Mouse (Mus musculus) ZHBTc4 (cell line): ENCODE measurements around the gene Blnk.

Source experiments
- DNase-seq: peaks from one replicate; pipeline ENCODE4 v3.0.0-alpha.2; 2011; ENCODE audit warnings: low read depth, low spot score

Blnk gene

DNA sequence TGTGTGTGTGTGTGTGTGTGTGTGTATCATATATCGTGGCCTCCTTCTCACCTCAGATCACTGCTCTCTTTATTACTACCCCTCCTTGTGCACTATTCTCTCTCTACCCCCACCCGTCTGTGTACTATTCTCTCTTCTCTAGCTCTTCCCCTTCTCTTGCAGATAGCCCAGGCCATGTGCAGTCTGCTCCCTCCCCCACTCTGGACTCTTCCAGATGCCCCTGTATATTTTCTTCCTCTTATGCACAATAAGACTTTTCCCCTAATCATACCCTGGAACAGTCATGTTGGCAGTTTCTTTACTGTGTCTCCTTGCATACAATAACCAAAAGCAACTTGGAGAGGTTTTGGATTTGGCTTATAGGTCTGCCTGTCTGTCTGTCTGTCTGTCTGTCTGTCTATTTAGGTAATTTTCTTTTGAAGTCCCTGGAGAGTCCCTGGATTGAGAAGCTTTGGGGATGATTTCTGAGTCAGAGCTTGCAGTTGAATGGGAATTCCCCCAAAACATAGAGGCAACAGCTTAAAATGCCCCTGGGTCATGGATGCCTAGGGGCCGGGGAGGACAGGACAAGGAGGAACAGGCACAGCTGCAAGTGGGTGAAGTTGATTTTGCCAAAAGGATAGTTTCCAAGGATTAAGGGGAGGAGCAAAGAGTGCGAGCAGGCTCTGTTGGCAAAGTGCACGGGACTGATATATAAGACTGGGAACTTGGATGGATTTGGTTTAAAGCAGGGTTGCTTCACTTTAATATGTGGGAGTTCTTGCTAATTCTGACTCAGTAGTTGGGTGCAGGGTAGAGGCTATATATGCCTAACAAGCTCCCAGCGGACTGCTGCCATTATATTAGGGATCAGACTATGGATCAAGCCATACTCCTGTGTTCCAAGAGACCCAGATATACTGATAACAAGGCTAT lies 29.1 kb downstream of the Blnk start:
- DNase-seq = no peak

DNA sequence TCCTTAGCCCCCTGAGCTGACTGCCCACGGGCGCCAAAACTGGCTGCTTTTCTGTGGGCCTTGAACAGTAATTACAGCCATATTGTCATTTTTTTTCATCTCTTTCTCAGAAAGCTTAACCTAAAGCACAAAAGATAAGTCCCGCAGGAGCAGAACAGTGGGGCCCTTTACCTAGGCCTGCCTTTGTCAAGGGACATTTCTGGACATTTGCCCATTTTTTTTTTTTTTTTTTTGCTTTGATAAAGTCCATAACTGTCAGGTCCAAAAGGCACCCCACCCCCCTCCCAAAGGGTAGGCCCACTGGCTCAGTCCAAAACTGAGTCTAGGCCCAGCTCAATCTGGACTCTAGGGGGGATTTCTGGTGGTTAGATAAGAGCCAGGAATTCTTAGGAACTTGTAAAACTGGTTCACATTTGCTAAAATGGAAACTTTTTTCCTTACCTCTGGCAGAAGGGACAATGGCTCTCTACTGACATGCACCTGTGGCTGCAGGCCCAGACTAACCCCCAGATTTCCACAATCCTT lies 29.9 kb downstream of the Blnk start:
- DNase-seq = no peak

DNA sequence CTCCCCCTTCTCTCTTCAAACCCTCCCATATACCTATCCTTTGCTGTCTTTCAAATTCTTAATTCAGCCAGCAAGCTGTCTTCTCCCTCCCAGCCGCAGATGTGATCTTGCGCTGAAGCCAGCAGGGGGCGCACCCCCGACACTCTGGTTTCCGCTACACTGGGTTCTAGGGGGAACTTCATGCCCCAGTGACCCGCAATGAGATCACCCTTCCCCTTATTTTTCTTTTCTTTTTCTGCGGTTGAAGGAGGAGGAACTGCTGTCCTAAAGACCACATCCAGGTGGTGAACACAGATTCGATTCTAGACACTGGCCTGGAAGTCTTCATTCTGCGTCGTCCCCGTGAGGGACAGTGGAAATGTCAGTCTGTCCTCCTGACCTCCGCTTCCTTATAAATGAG lies 31.3 kb downstream of the Blnk start:
- DNase-seq = peak; percentile 82

DNA sequence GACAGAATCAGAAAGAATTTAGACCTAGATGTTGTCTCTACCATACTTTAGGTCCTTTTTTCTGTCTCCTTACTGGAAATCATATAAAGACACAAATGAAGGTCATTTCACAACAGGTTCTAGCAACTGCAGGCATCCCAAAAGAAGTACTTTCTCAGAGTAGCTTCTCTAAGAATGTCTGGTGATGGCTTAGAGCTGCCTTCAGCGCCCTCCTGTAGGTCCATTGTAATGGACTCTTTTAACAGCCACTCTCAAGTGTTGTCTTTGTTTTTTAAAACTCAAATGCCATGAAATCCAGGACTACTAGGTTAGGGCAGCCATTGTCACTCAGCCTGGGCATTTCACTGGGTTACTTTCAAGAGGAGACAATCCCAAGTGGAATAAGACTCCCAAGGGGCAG lies 35.4 kb downstream of the Blnk start:
- DNase-seq = peak; percentile 65

DNA sequence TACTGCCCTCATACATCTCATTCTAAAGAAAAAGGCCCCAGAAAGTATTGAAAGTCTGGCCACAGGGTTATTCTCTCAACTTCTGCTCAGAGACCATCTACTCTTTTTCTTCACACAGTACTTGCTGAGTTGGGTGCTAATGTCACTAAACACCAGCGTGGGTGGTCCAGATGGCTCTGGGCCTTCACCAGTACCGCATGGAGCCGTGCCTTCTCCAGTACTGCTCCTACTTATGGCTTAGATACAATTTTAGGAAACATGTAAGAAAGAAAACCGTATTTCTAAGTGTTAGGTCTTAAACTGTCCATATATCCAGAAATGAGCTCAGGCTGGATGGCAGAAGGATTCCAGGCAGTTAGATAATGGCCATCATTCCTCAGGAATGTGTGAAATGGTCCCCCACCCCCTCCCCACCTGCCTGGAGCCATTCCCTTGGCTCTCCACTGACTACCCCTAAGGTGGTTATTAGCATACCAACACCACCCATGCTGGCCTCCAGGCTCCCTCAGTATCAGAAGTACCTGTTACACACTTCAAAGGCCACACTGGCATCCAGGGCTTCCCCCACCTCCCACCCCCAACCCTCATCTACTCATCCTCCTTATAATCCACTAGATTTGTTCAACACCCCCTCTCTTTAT lies 47.3 kb downstream of the Blnk start:
- DNase-seq = peak; percentile 62

DNA sequence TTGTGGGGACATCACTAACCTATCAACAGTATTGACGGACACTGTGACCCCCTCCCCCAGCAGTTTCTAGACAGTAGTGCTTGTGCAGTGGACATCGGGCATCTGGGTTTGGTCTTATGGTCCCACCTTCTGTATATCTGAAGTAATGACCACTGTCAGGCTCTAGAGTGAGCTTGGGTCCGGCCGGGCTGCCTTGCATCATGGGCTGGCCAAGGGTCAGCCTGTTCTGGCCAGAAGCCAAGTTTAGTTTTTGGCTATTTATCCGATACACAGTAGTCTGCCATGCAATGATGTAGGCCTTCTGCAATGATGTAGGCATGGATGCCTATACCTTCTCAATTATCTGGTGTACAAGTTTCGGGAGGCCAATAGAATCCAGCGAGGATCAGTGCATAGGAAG lies 50.8 kb downstream of the Blnk start:
- DNase-seq = no peak

DNA sequence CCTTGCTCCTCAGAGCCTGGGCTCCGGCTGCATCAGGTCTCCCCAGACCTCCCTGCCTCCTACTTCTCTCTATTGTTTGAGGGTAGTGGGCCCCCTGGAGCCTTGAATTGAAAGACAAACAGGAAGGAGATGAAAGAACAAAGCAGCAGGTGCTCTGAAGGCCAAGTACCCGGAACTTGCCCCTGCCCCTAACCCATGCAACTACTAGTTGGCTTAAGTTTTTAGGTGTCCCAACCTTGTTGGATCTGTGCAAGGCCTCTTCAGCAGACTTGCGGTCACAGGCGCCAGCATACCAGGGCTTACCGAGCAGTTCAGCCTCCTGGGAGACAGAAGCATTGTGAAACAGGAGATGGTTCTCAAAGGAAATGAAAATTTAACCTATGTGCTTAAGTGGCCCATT lies 58.3 kb downstream of the Blnk start:
- peak; percentile 90 for DNase-seq

DNA sequence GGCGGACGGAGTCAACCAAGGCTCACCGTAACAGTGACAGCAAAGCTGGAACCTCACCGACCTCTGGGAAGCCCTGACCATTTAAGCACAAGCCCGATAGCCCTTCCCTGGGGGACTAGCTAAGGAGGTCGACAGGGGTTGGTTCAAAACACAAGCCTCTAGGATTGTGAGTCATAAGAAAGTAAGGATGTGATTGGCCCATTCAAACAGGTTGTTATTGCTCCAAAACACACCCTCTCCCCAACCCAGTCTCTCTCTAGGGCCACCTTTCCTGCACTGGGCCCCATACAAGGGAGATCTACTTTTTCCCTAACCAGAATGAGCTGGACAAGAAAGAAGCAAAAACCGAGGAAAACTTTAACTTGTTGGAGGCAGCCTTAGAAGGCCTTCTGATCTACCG lies 59.0 kb downstream of the Blnk start:
- peak; percentile 72 for DNase-seq

DNA sequence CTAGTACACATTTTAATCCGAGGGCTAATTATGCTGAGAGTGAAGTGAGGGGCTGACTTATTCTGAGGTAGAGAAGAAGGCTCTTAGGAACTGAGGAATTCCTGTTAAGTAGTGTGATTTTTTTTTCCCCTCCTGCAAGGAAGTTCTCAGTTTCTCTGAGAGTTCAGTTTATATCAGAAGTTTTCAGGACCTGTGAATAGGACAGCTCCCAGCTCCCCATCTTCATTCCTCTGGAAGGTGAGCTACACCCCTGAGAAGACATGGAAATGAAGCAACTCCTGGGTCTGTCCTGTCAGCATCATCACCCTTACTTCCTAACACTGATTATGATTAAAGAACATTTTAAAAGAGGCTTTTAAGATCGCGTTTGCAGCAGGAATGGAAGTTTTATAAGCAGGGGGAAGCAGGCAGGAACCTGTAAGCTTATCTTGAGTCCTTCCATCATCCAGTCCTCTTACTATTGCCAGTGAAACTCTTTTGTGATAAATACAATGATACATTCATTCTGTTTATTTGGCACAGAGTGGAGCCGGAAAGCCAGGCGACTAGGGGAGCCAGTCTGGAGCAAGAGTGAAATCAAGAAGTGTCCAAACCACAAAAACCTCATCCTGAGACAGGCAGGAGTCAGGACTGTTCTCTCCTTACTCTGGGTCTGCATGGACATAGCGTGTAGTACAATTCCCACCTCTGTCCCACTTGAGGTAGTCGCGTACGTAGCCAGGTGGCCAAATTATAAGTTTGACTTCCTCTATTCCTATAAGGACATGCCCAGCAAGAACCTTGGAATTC lies 62.6 kb downstream of the Blnk start:
- DNase-seq = no peak

DNA sequence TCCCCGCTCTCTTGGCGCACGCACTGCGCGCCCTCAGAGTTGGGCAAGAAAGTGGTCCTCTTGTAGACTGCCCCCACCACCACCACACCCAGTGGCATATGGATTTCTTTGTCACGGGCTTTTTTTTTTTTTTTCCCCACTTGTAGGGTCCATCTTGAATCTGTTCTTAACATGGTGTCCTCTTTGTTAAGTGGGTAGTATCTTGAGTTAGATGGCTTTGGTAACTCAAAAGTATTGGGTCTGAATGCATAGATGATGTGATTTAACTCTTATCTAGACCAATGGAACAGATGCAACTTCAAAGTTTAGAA lies 99.0 kb downstream of the Blnk start:
- no peak for DNase-seq

DNA sequence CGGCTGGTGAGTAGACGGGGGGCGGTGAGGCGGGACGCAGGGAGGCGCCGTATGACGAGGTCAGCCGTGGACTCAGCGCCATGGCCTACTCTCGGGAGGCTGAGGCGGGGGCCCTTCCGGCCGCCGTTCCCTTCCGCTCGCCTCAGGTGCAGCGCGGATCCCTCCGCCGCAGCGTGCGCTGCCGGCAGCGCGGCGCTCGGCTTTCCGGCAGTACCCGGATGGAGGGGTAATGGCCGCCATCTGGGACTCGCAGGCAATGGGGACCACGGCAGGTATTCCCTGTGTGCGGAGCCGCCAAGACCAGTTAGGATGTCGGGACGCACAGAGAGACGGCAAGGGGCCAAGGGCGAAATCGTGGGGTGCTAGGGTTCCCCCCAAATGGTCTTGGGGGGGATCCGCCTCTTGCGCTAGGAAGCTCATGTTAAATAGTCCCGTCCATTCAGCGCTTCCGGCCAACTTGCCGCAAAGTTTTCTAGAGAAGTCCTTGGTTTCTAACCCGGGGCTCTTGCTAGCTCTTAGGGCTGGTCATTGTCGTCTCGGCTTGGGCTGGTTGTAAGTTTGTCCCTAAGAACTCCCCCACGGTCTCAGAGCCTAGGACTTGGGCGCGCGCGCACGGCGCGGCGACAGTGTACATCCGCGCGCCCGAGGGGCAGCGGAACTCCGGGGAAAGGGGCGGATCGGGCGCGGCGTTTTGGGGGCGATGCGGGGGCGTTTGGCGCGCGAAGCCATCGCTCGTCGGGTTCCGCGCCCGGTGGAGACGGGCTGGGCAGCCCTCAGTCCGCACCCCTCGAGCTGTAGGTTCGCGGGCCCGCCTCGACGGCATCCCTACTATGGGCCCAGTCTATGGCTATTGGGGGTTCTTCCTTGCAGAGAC lies 99.6 kb downstream of the Blnk start, which contains the start of gene Zfp518a:
Gene Zfp518a, plus strand, starts transcription at position 187 of the 874 bp plus-strand sequence.
- peak; percentile 96 for DNase-seq

DNA sequence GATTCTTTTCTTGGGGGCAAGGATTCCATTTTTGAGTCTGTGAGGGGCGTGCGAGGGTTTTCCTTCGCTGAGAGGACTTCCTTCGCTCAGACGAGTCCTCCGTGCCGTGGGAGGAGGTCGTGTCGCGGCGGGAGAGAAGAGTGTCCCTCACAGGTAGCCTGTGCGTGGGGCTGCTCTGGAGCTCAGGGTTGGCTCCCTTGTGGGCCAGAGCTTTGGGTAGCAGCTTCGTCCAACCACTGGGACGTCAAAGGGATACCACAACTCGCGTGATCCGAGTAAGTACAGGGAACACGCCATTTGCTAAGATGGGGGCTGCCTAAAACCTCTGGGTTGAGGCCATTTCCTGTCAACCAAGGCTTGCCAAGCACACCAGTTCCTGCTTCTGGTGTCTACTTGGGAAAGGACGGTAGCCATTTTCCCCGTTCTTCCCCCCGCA lies 100.2 kb downstream of the Blnk start:
- no peak for DNase-seq

DNA sequence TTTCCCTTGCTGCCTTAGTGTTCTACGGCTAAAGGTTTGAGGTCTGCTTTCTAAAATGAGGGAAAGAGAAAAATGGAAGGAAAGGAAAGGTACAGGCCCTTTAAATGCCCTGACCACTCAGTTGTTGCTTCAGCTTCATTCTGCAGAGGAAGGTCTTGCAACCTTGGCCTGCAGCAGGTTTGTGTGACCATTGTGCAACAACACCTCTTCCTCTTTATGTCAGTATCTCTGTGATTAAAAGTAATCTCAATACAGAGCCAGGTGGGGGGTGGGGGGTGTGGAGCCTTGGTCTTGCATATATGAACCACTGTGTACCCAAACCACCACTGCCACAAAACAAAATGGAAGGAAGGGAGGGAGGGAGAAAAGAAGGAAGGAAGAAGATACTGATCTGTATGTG lies 105.4 kb downstream of the Blnk start:
- DNase-seq = no peak

DNA sequence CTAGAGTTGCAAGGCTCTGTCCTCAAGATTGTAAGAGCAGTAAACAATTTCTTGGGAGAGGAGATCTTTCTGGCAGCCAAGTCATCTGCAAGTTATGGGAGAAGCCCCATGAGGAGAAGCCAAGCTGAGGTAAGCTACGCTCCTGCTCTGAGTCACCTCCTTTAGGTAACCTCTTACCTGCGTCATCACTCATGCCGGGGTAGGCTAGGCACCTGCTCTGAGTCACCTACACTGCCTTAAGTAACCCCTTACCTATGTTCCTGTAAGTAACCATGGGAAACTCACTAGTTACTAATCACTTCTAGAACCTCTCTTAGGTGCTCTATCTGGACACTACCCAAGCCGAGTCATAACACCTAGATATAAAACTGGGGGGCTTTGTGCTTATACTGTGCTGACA lies 112.6 kb downstream of the Blnk start:
- DNase-seq = no peak
